Mouse (Mus musculus): ENCODE data around the gene Dnajb12. TPM values are rescaled to one million over a fixed set of nuclear protein-coding genes. Genes with fewer than 3 reads are reported as not detected.

The Dnajb12 gene
- total and polyA plus RNA-seq, 3 experiments: 13.9 to 35.9 (median 21.5) TPM

- no peak for DNase-seq (ENCODE audit: extremely low read depth)
- in situ Hi-C loops (cut with MboI; ENCODE audit: low pct_ligation_motif_present, low pct_unique_long_range_greater_than_20kb, low sequenced_read_pairs): loop anchor here (25.0 kb wide), 1 partner anchor 476 kb away; the partner anchor contains the start of gene Gm17455
- no peak overlapping the region for H3K9ac ChIP-seq (ENCODE audit: insufficient read depth, low read depth)
- H3K4me2 ChIP-seq (ENCODE audit: insufficient read depth, low read depth, poor library complexity, severe bottlenecking): no peak overlapping the region
- H3K27ac ChIP-seq (ENCODE audit: insufficient read depth, low read depth): no peak overlapping the region
- no peaks in the 10 kb centered on the region for H3K79me2 ChIP-seq (replicated peaks; ENCODE audit: control insufficient read depth, extremely low read depth, insufficient read depth, poor library complexity, severe bottlenecking)
- peak; percentile 56 for TF ChIP-seq ETS1 (conservative IDR thresholded peaks at IDR 0.05; ENCODE audit: low read depth, low read length)
- no peak for TF ChIP-seq JUND (conservative IDR thresholded peaks at IDR 0.05; ENCODE audit: low read depth, low read length)
- TF ChIP-seq MEF2A (IDR thresholded peaks at IDR 0.05; ENCODE audit: borderline replicate concordance, low read depth, low read length): no peak
- TF ChIP-seq RAD21 (IDR thresholded peaks at IDR 0.05; ENCODE audit: low read depth, low read length): no peak; the same call in 1 of the 2 replicates
- no peak for TF ChIP-seq HCFC1 (IDR thresholded peaks at IDR 0.05; ENCODE audit: low read depth, low read length)
- TF ChIP-seq MAFK (IDR thresholded peaks at IDR 0.05; ENCODE audit: insufficient replicate concordance, low read length): no peak
- TF ChIP-seq NELFE (IDR thresholded peaks at IDR 0.05; ENCODE audit: low read depth, low read length): no peak
- TF ChIP-seq POLR2A (IDR thresholded peaks at IDR 0.05; ENCODE audit: low read depth, low read length): no peak
- TF ChIP-seq USF2 (conservative IDR thresholded peaks at IDR 0.05; ENCODE audit: low read depth, low read length): no peak
- no peak for TF ChIP-seq SIN3A (IDR thresholded peaks at IDR 0.05; ENCODE audit: low read length)
- TF ChIP-seq CTCF (conservative IDR thresholded peaks at IDR 0.05 in 1 of 2, IDR thresholded peaks at IDR 0.05 in 1 of 2; ENCODE audit: low read depth in 2 of 2, low read length in 2 of 2): no peak
- peak; percentile 84 for TF ChIP-seq BHLHE40 (IDR thresholded peaks at IDR 0.05; ENCODE audit: low read depth, low read length)
- H3K9me3 ChIP-seq (replicated peaks; ENCODE audit: low read length): no peaks in the 10 kb centered on the region
- no peaks in the 10 kb centered on the region for H3K36me3 ChIP-seq (replicated peaks in 1 of 2; ENCODE audit: control insufficient read depth in 1 of 2, insufficient read depth in 1 of 2, low read length in 1 of 2)
- peaks cover 31 to 47% of the 10 kb centered on the region in 2 experiments for H3K4me1 ChIP-seq (ENCODE audit: control insufficient read depth in 1 of 2, insufficient read depth in 2 of 2)
- H3K27me3 ChIP-seq (replicated peaks): no peaks in the 10 kb centered on the region
- H3K4me3 ChIP-seq (replicated peaks in 1 of 3; ENCODE audit: low read depth in 2 of 3, low read length in 2 of 3, poor library complexity in 1 of 3): no peak overlapping the region
- dilution Hi-C loops (cut with MboI; ENCODE audit: extremely low pct_ligation_motif_present, extremely low pct_unique_long_range_greater_than_20kb, low sequenced_read_pairs): no loop called here
Measured at GRCm38 (mm10) chr10:59911091-59911490, 31.7 kb downstream of the Dnajb12 start.

- Histone ChIP-seq H3K36me3 (replicated peaks in 1 of 2; ENCODE audit: control insufficient read depth in 1 of 2, insufficient read depth in 1 of 2, low read length in 1 of 2) (no peaks in the 10 kb centered on the region), H3K9me3 (replicated peaks; ENCODE audit: low read length) (no peaks in the 10 kb centered on the region), H3K4me1 (ENCODE audit: control insufficient read depth in 1 of 2, insufficient read depth in 2 of 2) (peaks cover 31 to 43% of the 10 kb centered on the region in 2 experiments), H3K79me2 (replicated peaks; ENCODE audit: control insufficient read depth, extremely low read depth, insufficient read depth, poor library complexity, severe bottlenecking) (no peaks in the 10 kb centered on the region), H3K27me3 (replicated peaks) (no peaks in the 10 kb centered on the region), H3K27ac (ENCODE audit: insufficient read depth, low read depth) (no peak overlapping the region), H3K4me2 (ENCODE audit: insufficient read depth, low read depth, poor library complexity, severe bottlenecking) (no peak overlapping the region), H3K4me3 (replicated peaks in 1 of 3; ENCODE audit: low read depth in 2 of 3, low read length in 2 of 3, poor library complexity in 1 of 3) (no peak overlapping the region), H3K9ac (ENCODE audit: insufficient read depth, low read depth) (no peak overlapping the region)
- DNase-seq (ENCODE audit: extremely low read depth): no peak
- dilution Hi-C loops (cut with MboI; ENCODE audit: extremely low pct_ligation_motif_present, extremely low pct_unique_long_range_greater_than_20kb, low sequenced_read_pairs) (no loop called here), in situ Hi-C loops (cut with MboI; ENCODE audit: low pct_ligation_motif_present, low pct_unique_long_range_greater_than_20kb, low sequenced_read_pairs) (loop anchor here (25.0 kb wide), 1 partner anchor 476 kb away; the partner anchor contains the start of gene Gm17455)
- TF ChIP-seq IRF4 (IDR thresholded peaks at IDR 0.05; ENCODE audit: low read depth, low read length) (0 out of 2 replicates have a peak, but pooled peaks have one; percentile 33), MXI1 (IDR thresholded peaks at IDR 0.05; ENCODE audit: low read depth, low read length) (0 out of 2 replicates have a peak, but pooled peaks have one; percentile 10), TCF12 (IDR thresholded peaks at IDR 0.05; ENCODE audit: low read depth, low read length) (no peak; the same call in 1 of the 2 replicates)
Measured at GRCm38 (mm10) chr10:59911561-59912198, 32.3 kb downstream of the Dnajb12 start.
